Mouse (Mus musculus) brain, embryonic 14.5 days (tissue): ENCODE measurements at regions not wholly inside any gene's neighbourhood (a gene's known extent, or its start where the extent isn't known, plus 50 kb on each side); places are given as distances from the start of the nearest gene placed in this dataset.

ENCODE experiments used
- DNase-seq: peaks from one replicate; pipeline ENCODE4 v3.0.0-alpha.2; 2011; ENCODE audit warnings: low read depth
- CTCF ChIP-seq: fragments of 200-500 bp; IDR thresholded peaks from 2 replicates; pipeline ENCODE4 v1.5.1; 2012; ENCODE audit warnings: inconsistent platforms, mild to moderate bottlenecking, moderate library complexity, borderline replicate concordance; ENCODE audit not compliant: insufficient read depth, insufficient read length; ENCODE audit errors: extremely low read depth
- POLR2A ChIP-seq: fragments of 200-500 bp; IDR thresholded peaks from 2 replicates; pipeline ENCODE4 v1.6.1; 2012; ENCODE audit warnings: mild to moderate bottlenecking, inconsistent platforms, borderline replicate concordance; ENCODE audit not compliant: poor library complexity, insufficient read depth, insufficient read length, severe bottlenecking; ENCODE audit errors: extremely low read depth

GRCm38 (mm10) chr8:26729351-26729750 lies 247.8 kb upstream of the Zfp703 start:
- TF ChIP-seq POLR2A = no peak
- no peak for TF ChIP-seq CTCF
- DNase-seq = no peak

GRCm38 (mm10) chr8:26731111-26731510 lies 246.0 kb upstream of the Zfp703 start:
- peak; percentile 76 for DNase-seq

GRCm38 (mm10) chr8:26744424-26744823 lies 232.7 kb upstream of the Zfp703 start:
- no peak for TF ChIP-seq CTCF
- TF ChIP-seq POLR2A = no peak
- DNase-seq = no peak

More at GRCm38 (mm10) chr8:26731111-26731510, 246.0 kb upstream of the Zfp703 start:
- TF ChIP-seq CTCF (no peak), POLR2A (no peak)

DNA sequence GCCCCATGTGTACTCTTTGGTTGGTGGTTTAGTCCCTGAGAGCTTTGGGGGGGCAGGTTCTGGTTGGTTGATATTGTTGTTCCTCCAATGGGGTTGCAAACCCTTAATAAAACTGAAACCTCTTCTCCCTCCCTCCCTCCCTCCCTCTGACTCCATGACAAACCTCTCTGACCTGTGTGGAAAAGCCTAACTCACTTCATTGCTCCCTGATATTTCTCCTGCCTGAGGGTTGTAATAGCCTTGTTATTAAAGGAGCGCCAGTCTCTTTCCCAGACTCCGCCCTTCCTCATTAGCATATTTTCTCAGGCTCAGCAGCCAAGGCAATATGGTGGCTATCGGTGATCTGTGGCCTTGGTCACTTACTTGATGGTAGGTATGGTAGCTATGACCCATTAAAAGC lies 230.3 kb upstream of the Zfp703 start:
- TF ChIP-seq CTCF (no peak), POLR2A (no peak)
- DNase-seq = no peak

GRCm38 (mm10) chr8:26747241-26747972 lies 229.7 kb upstream of the Zfp703 start:
- no peak for TF ChIP-seq POLR2A
- TF ChIP-seq CTCF = no peak
- peak; percentile 83 for DNase-seq

DNA sequence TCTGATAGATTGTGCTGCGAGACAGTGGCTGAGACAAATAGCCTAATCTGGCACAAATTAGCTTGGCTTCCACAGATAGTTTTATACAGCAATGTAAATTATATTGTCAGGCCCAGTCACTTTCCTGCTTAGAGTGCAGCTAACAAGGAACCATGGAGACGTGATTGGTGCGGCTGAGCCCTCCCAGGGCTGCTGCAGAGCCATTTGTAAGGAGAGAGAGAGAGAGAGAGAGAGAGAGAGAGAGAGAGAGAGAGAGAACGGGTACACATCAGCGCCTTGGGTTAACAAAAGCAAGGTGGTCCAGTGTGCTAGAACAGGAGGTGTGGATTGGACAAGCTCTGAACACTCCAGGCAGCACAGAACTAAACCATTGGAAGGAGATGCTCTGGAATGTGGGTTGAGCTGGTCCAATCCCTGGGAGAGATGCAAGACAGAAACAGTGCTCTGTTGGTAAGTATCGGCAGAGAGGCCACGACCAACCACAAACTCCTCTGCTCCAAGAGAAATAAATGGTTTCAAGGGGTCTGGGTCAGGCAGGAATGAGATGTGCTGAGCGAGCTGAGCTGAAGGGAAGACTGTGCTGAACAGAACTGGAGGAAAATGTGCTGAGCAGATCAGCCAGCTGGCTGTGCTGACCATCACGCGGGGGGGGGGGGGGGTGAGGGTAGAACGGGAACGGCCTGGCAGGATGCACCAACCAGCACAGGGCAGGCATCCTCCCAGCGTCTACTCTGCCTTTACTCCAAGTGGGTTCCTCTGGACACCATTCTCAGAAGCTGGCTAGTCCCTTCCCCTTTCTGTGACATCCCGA lies 228.8 kb upstream of the Zfp703 start:
- DNase-seq = peak; percentile 88
- TF ChIP-seq POLR2A (no peak), CTCF (no peak)

GRCm38 (mm10) chr8:26748972-26749291 lies 228.2 kb upstream of the Zfp703 start:
- TF ChIP-seq POLR2A (no peak), CTCF (no peak)
- no peak for DNase-seq

DNA sequence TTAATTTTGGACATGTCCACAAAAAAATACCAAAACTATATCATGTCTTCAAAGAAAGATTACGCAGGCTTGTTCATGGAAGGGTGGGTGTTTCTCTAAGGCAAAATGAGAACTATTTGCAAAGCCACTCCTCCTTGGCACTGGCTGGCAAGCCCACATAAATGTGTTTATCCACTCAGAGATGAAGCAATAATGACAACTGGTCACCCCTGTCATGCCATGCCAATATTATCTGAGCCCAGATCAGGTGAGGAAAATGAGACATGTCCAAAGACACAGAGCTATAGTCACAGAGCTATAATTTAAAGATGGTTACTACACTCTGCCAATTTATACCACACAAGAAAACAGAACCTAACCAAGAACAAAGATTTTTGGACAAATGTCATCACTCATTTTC lies 227.0 kb upstream of the Zfp703 start:
- TF ChIP-seq CTCF = no peak
- no peak for TF ChIP-seq POLR2A

DNA sequence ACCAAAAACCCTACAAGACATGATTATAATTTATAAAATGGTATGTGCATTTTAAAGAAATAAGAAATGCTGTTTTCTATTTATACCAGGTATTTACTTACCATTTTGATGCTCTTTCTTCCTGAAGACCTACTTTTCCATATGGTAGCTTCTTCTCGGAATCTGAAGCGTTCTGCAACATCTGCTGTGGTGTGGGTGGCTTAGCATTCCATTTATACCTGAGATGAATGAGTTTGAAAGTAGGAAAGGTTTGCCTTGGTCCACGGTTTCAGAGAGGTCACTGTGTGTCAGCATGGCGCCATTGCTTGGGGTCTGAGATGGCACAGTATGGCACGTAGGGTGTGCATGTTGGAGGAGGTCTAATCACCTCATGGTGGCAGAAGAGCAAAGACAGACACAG lies 225.5 kb upstream of the Zfp703 start:
- no peak for DNase-seq
- TF ChIP-seq POLR2A = no peak
- TF ChIP-seq CTCF = no peak

More for the DNA sequence above, 227.0 kb upstream of the Zfp703 start:
- DNase-seq = no peak

- peak; percentile 67 for DNase-seq
- no peak for TF ChIP-seq CTCF
- no peak for TF ChIP-seq POLR2A
Observed at GRCm38 (mm10) chr8:26756452-26756851, 220.7 kb upstream of the Zfp703 start.

DNA sequence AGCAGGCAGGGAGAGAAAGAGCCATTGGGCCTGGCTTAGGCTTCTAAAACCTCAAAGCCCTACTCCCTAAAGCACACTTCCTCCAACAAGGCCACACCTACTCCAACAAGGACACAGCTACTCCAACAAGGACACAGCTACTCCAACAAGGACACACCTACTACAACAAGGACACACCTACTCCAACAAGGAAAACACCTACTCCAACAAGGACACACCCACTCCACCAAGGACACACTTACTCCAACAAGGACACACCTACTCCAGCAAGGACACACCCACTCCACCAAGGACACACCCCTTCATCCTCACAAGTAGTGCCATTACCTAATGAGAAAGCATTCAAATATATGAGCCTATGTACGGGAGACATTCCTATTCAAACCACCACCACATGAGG lies 216.4 kb upstream of the Zfp703 start:
- TF ChIP-seq POLR2A (no peak), CTCF (no peak)
- DNase-seq = no peak
